Mouse (Mus musculus): ENCODE data around the gene 1700017B05Rik.

- TF ChIP-seq POLR2A (IDR thresholded peaks at IDR 0.05; ENCODE audit: low read depth, low read length) (no peak), CTCF (IDR thresholded peaks at IDR 0.05; ENCODE audit: extremely low read depth, insufficient read length, insufficient replicate concordance, low read depth, low read length) (no peak)
Observed at GRCm38 (mm10) chr9:57310895-57311294, 48.5 kb upstream of the 1700017B05Rik start.

All from small intestine, adult 2 months (tissue).